Mouse (Mus musculus): Measurements from ENCODE around the gene Pik3cg.

Gene Pik3cg

DNA sequence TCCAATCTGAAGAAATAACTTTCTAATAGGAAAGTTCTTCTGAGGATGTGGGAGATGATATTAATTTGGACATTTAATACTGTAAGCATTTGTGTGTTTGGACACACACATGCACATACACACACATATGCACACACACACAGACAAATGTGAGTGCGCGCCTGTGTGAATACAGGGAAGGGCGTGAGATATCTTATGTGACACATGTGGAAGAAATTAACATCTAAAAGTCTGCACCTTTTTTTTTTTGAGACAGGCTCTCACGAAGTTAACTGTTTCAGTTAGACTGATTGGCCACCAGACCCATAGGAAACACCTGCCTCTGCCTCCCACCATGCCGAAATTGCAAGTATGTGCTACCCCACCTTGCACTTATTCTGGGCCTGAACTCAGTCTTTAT lies 64.7 kb downstream of the Pik3cg start:
- DNase-seq (ENCODE audit: low read depth, low spot score) = no peak

- no peak for DNase-seq (ENCODE audit: low read depth, low spot score)
These were observed 65.3 kb downstream of the Pik3cg start for GRCm38 (mm10) chr12:32143151-32143550.

- DNase-seq (ENCODE audit: low read depth, low spot score) = no peak
These were observed 66.7 kb downstream of the Pik3cg start for GRCm38 (mm10) chr12:32141766-32142165.

- no peak for DNase-seq (ENCODE audit: low read depth, low spot score)
These were observed 69.6 kb downstream of the Pik3cg start for GRCm38 (mm10) chr12:32138831-32139230.

DNA sequence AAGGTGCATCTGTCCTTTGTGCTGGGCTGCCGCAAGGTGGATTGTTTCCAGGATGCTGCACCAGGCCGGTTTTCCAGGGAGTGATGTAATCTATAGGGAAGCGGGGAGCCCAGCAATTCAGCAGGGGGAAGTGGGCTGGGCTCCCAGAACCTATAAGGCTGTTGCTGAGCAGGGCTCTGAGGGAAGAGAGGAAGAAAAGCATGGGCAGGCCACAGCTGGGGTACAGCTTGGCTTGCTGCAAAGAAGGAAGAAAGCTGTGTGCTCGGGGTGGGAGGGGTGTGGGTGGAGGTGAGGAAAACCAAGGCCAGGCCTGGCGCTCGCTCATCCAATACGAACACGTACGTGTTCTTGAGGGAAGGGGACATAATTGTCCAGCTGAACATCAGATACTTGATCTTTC lies 70.1 kb downstream of the Pik3cg start:
- DNase-seq (ENCODE audit: low read depth, low spot score) = no peak

DNA sequence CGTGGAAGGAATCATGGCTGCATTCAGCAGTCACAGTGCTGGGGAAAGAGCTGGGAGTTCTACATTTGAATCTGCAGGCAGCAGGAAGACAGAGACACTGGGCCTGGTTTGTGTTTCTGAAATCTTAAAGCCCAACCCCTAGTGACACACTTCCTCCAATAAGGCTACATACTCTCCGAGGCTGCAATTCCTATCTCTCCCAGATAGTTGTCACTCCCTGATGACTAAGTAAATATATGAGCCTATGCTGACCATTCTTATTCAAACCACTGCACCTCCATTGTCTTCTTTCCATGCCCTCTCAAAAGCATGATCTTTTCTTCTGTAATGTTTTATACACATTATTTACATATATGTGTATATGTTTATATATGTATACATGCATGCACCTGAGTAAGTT lies 70.9 kb downstream of the Pik3cg start:
- no peak for DNase-seq (ENCODE audit: low read depth, low spot score)

DNA sequence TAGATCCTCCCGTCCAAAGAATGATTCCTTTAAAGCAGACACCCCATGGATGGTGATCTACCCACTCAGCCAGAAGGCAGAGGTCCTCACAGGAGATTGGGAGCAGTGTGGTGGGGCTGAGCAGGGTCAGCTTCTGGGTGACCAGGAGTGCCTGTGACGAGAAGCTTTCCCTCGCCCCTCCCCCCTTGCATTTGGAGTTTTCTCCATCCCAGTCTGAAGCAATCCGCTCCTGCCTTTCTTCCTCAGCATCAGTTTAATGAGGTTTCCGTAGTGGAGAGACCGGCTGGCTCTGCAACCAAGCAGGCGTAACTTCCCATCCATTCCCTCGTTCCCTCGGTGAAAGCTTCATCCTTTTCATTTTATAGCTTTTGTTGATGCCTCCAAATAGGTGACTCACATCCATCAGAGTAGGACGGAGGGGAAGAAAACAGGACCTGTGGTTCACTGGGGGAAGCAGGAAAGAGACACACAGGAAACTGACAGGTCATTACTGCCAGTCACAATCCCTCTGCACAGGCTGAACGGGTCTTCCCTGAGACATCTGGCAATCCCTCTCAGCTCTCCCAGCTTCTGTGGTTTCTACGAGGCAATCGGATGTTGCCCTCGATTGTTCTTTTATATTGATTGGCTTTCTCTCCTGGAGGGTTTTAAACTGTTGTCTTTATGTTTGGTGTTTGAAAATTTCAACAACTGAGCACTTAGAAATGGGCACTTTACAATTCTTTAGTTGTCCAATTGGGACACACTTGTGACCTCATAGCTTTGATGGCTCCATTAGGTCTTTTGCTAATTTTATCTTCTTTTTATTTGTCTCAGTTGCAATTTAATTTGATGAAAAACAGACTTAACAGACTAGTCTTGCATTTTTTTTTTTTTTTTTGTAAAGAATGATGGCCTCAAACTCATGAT lies 80.6 kb downstream of the Pik3cg start:
- DNase-seq (ENCODE audit: low read depth, low spot score) = no peak

DNA sequence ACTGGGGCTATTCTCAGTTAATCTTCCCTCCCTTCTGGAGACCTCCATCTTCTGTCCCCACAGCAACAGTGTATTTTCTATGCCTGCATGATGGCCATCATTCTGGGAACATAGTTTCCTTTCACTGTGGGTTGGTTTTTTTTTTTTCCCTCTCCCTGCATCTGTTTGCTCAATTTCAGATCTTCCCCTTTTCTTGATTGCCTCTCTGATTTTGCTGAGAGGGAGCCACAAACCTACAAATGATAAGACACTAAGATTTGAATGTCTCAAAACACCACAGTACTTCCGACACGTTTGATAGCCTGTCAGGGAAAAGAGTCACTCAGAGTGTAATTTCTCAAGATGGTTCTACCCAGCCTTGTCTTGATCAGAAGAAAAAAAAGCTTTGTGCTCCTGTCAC lies 81.3 kb downstream of the Pik3cg start:
- DNase-seq (ENCODE audit: low read depth, low spot score) = no peak

- DNase-seq (ENCODE audit: low read depth, low spot score) = no peak
These were observed 84.0 kb downstream of the Pik3cg start for GRCm38 (mm10) chr12:32124456-32124855.

DNA sequence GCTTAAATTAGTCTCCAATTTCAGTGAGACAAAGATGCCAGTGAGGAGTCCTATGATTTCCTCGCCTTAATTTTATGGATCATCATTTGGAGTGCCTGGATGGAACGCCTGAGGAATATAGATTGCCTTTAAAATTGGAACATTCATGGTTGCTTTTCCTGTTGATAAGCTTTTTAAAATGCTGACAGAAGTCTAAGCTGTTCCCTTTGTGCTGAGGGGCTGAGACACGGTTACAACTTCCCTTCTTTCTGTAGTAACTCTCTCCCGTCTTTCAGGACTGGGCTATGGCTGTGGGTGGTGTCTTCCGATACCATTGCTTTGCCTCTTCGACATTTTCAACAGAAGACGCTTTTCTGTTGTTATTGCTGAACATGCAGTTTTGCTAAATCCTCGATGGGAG lies 84.4 kb downstream of the Pik3cg start:
- no peak for DNase-seq (ENCODE audit: low read depth, low spot score)

DNA sequence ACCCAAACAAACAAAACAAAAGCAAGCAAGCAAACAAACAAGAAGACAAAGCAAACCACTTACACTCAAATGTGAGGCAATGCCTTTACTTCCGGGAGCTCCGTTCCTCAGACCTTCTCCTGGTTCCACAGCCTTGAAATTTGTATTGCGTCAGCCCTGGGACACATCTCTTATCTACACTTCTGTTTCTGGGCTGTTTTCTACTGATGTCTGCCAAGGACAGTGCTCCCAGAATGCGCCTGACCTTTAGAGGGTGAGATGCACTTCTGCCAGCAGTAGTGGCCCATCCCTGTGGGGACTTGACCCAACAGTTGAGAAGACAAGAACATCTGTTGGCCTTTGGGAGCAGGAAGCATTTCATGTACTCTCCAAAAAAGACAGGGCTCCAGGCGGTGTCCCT lies 84.9 kb downstream of the Pik3cg start:
- no peak for DNase-seq (ENCODE audit: low read depth, low spot score)

Measured in CD4-positive, CD25-positive, alpha-beta regulatory T cell, adult 2 months (primary cell).